Mouse (Mus musculus) subcutaneous adipose tissue, adult 2 months (tissue): Measurements from ENCODE around the gene Ccn2. TPM values are rescaled to one million over a fixed set of nuclear protein-coding genes. Genes with fewer than 3 reads are reported as not detected.

Source experiments
- polyA plus RNA-seq: library from polyadenylated mRNA; depleted of rRNA; stranded (reverse); fragments of >200 nt; gene quantifications from 2 replicates; pipeline ENCODE4 v1.2.3, GENCODE M21; 2012; ENCODE audit warnings: low replicate concordance; rRNA removed

Ccn2 gene
- 33.1 and 35.9 TPM in 2 replicates for polyA plus RNA-seq

DNA sequence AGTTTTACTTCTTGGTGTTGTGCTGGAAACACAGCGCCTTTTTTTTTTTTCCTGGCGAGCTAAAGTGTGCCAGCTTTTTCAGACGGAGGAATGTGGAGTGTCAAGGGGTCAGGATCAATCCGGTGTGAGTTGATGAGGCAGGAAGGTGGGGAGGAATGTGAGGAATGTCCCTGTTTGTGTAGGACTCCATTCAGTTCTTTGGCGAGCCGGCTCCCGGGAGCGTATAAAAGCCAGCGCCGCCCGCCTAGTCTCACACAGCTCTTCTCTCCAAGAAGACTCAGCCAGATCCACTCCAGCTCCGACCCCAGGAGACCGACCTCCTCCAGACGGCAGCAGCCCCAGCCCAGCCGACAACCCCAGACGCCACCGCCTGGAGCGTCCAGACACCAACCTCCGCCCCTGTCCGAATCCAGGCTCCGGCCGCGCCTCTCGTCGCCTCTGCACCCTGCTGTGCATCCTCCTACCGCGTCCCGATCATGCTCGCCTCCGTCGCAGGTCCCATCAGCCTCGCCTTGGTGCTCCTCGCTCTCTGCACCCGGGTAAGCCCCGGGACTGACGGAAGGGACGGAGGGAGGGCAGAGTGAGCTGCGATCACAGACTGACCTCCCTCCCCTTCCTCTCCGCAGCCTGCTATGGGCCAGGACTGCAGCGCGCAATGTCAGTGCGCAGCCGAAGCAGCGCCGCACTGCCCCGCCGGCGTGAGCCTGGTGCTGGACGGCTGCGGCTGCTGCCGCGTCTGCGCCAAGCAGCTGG lies at the start of gene Ccn2:
Ccn2 (plus strand) TSS at position 193 of the 753 bp plus-strand sequence.

Other genes starting within 250 kb of the Ccn2 start
- gene Enpp1, start 116.7 kb downstream of the Ccn2 start, polyA plus RNA-seq = 0.97 and 4.8 TPM in 2 replicates
- 4.7 and 39.4 TPM in 2 replicates for gene Enpp3, start 247.4 kb downstream of the Ccn2 start, polyA plus RNA-seq